Mouse (Mus musculus): ENCODE measurements at regions not wholly inside any gene's neighbourhood (a gene's known extent, or its start where the extent isn't known, plus 50 kb on each side); places are given as distances from the start of the nearest gene placed in this dataset.

- Histone ChIP-seq H3K27ac (ENCODE audit: low read length) (no peak overlapping the region), H3K9ac (ENCODE audit: low read length) (no peak overlapping the region), H3K4me1 (ENCODE audit: control insufficient read depth, insufficient read depth, low read length) (no peaks in the 10 kb centered on the region), H3K36me3 (ENCODE audit: control insufficient read depth, insufficient read depth, low read length) (no peaks in the 10 kb centered on the region), H3K4me3 (replicated peaks; ENCODE audit: low read length) (no peak overlapping the region), H3K9me3 (replicated peaks; ENCODE audit: control insufficient read depth, low read length) (no peaks in the 10 kb centered on the region), H3K4me2 (ENCODE audit: low read depth, low read length) (no peak overlapping the region), H3K27me3 (ENCODE audit: control insufficient read depth, insufficient read depth, low read length) (no peaks in the 10 kb centered on the region)
- no peak for ATAC-seq (ENCODE audit: insufficient read depth, low FRiP score)
- 86% methylated on average over 5 of the region's 5 CpGs for WGBS
Observed at GRCm38 (mm10) chr16:73769729-73770128, 641.9 kb downstream of the Robo2 start.

- Histone ChIP-seq H3K9me3 (replicated peaks; ENCODE audit: control insufficient read depth, low read length) (no peaks in the 10 kb centered on the region), H3K4me2 (ENCODE audit: low read depth, low read length) (no peak overlapping the region), H3K27ac (ENCODE audit: low read length) (no peak overlapping the region), H3K4me3 (replicated peaks; ENCODE audit: low read length) (no peak overlapping the region), H3K4me1 (ENCODE audit: control insufficient read depth, insufficient read depth, low read length) (no peaks in the 10 kb centered on the region), H3K9ac (ENCODE audit: low read length) (no peak overlapping the region), H3K36me3 (ENCODE audit: control insufficient read depth, insufficient read depth, low read length) (no peaks in the 10 kb centered on the region), H3K27me3 (ENCODE audit: control insufficient read depth, insufficient read depth, low read length) (no peaks in the 10 kb centered on the region)
- WGBS: 85% methylated on average over 2 of the region's 2 CpGs
- no peak for ATAC-seq (ENCODE audit: insufficient read depth, low FRiP score)
Observed at GRCm38 (mm10) chr16:73768706-73769105, 642.9 kb downstream of the Robo2 start.

- Histone ChIP-seq H3K9ac (ENCODE audit: low read length) (no peak overlapping the region), H3K4me2 (ENCODE audit: low read depth, low read length) (no peak overlapping the region), H3K4me3 (replicated peaks; ENCODE audit: low read length) (no peak overlapping the region), H3K27ac (ENCODE audit: low read length) (no peak overlapping the region), H3K27me3 (ENCODE audit: control insufficient read depth, insufficient read depth, low read length) (no peaks in the 10 kb centered on the region), H3K36me3 (ENCODE audit: control insufficient read depth, insufficient read depth, low read length) (no peaks in the 10 kb centered on the region), H3K9me3 (replicated peaks; ENCODE audit: control insufficient read depth, low read length) (no peaks in the 10 kb centered on the region), H3K4me1 (ENCODE audit: control insufficient read depth, insufficient read depth, low read length) (no peaks in the 10 kb centered on the region)
- 83% methylated on average over 3 of the region's 3 CpGs for WGBS
- no peak for ATAC-seq (ENCODE audit: insufficient read depth, low FRiP score)
Observed at GRCm38 (mm10) chr16:73765184-73765583, 646.4 kb downstream of the Robo2 start.

- Histone ChIP-seq H3K27ac (ENCODE audit: low read length) (no peak overlapping the region), H3K9me3 (replicated peaks; ENCODE audit: control insufficient read depth, low read length) (no peaks in the 10 kb centered on the region), H3K27me3 (ENCODE audit: control insufficient read depth, insufficient read depth, low read length) (no peaks in the 10 kb centered on the region), H3K36me3 (ENCODE audit: control insufficient read depth, insufficient read depth, low read length) (no peaks in the 10 kb centered on the region), H3K4me2 (ENCODE audit: low read depth, low read length) (no peak overlapping the region), H3K9ac (ENCODE audit: low read length) (no peak overlapping the region), H3K4me3 (replicated peaks; ENCODE audit: low read length) (no peak overlapping the region), H3K4me1 (ENCODE audit: control insufficient read depth, insufficient read depth, low read length) (no peaks in the 10 kb centered on the region)
- no peak for ATAC-seq (ENCODE audit: insufficient read depth, low FRiP score)
- 73% methylated on average over 3 of the region's 3 CpGs for WGBS
Observed at GRCm38 (mm10) chr16:73760921-73761320, 650.7 kb downstream of the Robo2 start.

- Histone ChIP-seq H3K4me1 (ENCODE audit: control insufficient read depth, insufficient read depth, low read length) (no peaks in the 10 kb centered on the region), H3K27me3 (ENCODE audit: control insufficient read depth, insufficient read depth, low read length) (no peaks in the 10 kb centered on the region), H3K9me3 (replicated peaks; ENCODE audit: control insufficient read depth, low read length) (no peaks in the 10 kb centered on the region), H3K4me3 (replicated peaks; ENCODE audit: low read length) (no peak overlapping the region), H3K4me2 (ENCODE audit: low read depth, low read length) (no peak overlapping the region), H3K36me3 (ENCODE audit: control insufficient read depth, insufficient read depth, low read length) (no peaks in the 10 kb centered on the region), H3K27ac (ENCODE audit: low read length) (no peak overlapping the region), H3K9ac (ENCODE audit: low read length) (no peak overlapping the region)
- WGBS: 48% methylated on average over 5 of the region's 5 CpGs
- no peak for ATAC-seq (ENCODE audit: insufficient read depth, low FRiP score)
Observed at GRCm38 (mm10) chr16:73758872-73759271, 652.8 kb downstream of the Robo2 start.

GRCm38 (mm10) chr16:73754302-73754701 is 657.3 kb downstream of the Robo2 start:
- 51% methylated on average over 5 of the region's 5 CpGs for WGBS
- no peak overlapping the region for H3K27ac ChIP-seq (ENCODE audit: low read length)
- H3K4me2 ChIP-seq (ENCODE audit: low read depth, low read length): no peak overlapping the region
- no peak overlapping the region for H3K9ac ChIP-seq (ENCODE audit: low read length)
- no peak overlapping the region for H3K4me3 ChIP-seq (replicated peaks; ENCODE audit: low read length)
- no peaks in the 10 kb centered on the region for H3K27me3 ChIP-seq (ENCODE audit: control insufficient read depth, insufficient read depth, low read length)
- no peaks in the 10 kb centered on the region for H3K4me1 ChIP-seq (ENCODE audit: control insufficient read depth, insufficient read depth, low read length)
- ATAC-seq (ENCODE audit: insufficient read depth, low FRiP score): no peak
- no peaks in the 10 kb centered on the region for H3K36me3 ChIP-seq (ENCODE audit: control insufficient read depth, insufficient read depth, low read length)
- no peaks in the 10 kb centered on the region for H3K9me3 ChIP-seq (replicated peaks; ENCODE audit: control insufficient read depth, low read length)

GRCm38 (mm10) chr16:73728297-73728696 is 683.3 kb downstream of the Robo2 start:
- WGBS: 80% methylated on average over 7 of the region's 7 CpGs
- Histone ChIP-seq H3K36me3 (ENCODE audit: control insufficient read depth, insufficient read depth, low read length) (no peaks in the 10 kb centered on the region), H3K27ac (ENCODE audit: low read length) (no peak overlapping the region), H3K27me3 (ENCODE audit: control insufficient read depth, insufficient read depth, low read length) (no peaks in the 10 kb centered on the region), H3K4me1 (ENCODE audit: control insufficient read depth, insufficient read depth, low read length) (no peaks in the 10 kb centered on the region), H3K4me3 (replicated peaks; ENCODE audit: low read length) (no peak overlapping the region), H3K9me3 (replicated peaks; ENCODE audit: control insufficient read depth, low read length) (no peaks in the 10 kb centered on the region), H3K4me2 (ENCODE audit: low read depth, low read length) (no peak overlapping the region), H3K9ac (ENCODE audit: low read length) (no peak overlapping the region)
- ATAC-seq (ENCODE audit: insufficient read depth, low FRiP score): no peak

- Histone ChIP-seq H3K9me3 (replicated peaks; ENCODE audit: control insufficient read depth, low read length) (no peaks in the 10 kb centered on the region), H3K36me3 (ENCODE audit: control insufficient read depth, insufficient read depth, low read length) (no peaks in the 10 kb centered on the region), H3K27me3 (ENCODE audit: control insufficient read depth, insufficient read depth, low read length) (no peaks in the 10 kb centered on the region), H3K4me2 (ENCODE audit: low read depth, low read length) (no peak overlapping the region), H3K27ac (ENCODE audit: low read length) (no peak overlapping the region), H3K4me3 (replicated peaks; ENCODE audit: low read length) (no peak overlapping the region), H3K4me1 (ENCODE audit: control insufficient read depth, insufficient read depth, low read length) (no peaks in the 10 kb centered on the region), H3K9ac (ENCODE audit: low read length) (no peak overlapping the region)
- ATAC-seq (ENCODE audit: insufficient read depth, low FRiP score): no peak
- 52% methylated on average over 3 of the region's 3 CpGs for WGBS
Observed at GRCm38 (mm10) chr16:73719691-73720090, 691.9 kb downstream of the Robo2 start.

GRCm38 (mm10) chr16:73716301-73716700 is 695.3 kb downstream of the Robo2 start:
- no peak for ATAC-seq (ENCODE audit: insufficient read depth, low FRiP score)
- Histone ChIP-seq H3K4me1 (ENCODE audit: control insufficient read depth, insufficient read depth, low read length) (no peaks in the 10 kb centered on the region), H3K27ac (ENCODE audit: low read length) (no peak overlapping the region), H3K27me3 (ENCODE audit: control insufficient read depth, insufficient read depth, low read length) (no peaks in the 10 kb centered on the region), H3K4me3 (replicated peaks; ENCODE audit: low read length) (no peak overlapping the region), H3K9me3 (replicated peaks; ENCODE audit: control insufficient read depth, low read length) (no peaks in the 10 kb centered on the region), H3K4me2 (ENCODE audit: low read depth, low read length) (no peak overlapping the region), H3K36me3 (ENCODE audit: control insufficient read depth, insufficient read depth, low read length) (no peaks in the 10 kb centered on the region), H3K9ac (ENCODE audit: low read length) (no peak overlapping the region)
- WGBS: 43% methylated on average over 5 of the region's 5 CpGs

GRCm38 (mm10) chr16:73707051-73707450 is 704.6 kb downstream of the Robo2 start:
- Histone ChIP-seq H3K4me1 (ENCODE audit: control insufficient read depth, insufficient read depth, low read length) (no peaks in the 10 kb centered on the region), H3K9me3 (replicated peaks; ENCODE audit: control insufficient read depth, low read length) (no peaks in the 10 kb centered on the region), H3K4me3 (replicated peaks; ENCODE audit: low read length) (no peak overlapping the region), H3K9ac (ENCODE audit: low read length) (no peak overlapping the region), H3K27me3 (ENCODE audit: control insufficient read depth, insufficient read depth, low read length) (no peaks in the 10 kb centered on the region), H3K4me2 (ENCODE audit: low read depth, low read length) (no peak overlapping the region), H3K27ac (ENCODE audit: low read length) (no peak overlapping the region), H3K36me3 (ENCODE audit: control insufficient read depth, insufficient read depth, low read length) (no peaks in the 10 kb centered on the region)
- ATAC-seq (ENCODE audit: insufficient read depth, low FRiP score): no peak
- WGBS: 90% methylated on average over 1 of the region's 1 CpGs

All from stomach, embryonic 16.5 days (tissue).